Mouse (Mus musculus): Measurements from ENCODE around the gene Gstp1.
"Not testable (repeated sequence)": the region's sequence is repeated elsewhere in the genome, so short reads cannot be mapped to it uniquely, and the experiment has no call there.

DNA sequence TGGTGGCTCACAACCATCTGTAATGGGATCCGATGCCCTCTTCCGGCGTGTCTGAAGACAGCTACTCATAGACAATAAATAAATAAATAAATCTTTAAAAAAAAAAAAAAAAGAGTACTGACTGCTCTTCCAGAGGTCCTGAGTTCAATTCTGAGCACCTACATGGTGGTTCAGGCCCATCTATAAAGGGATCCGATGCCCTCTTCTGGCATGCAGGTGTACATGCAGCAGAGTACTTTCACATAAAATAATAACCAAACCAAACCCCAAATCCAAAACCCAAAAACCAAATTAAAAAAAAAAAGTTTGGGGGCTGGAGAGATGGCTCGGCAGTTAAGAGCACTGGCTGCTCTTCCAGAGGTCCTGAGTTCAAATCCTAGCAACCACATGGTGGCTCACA is 11.3 kb upstream of the Gstp1 start:
- not testable (repeated sequence) for TF ChIP-seq CTCF (IDR thresholded peaks at IDR 0.05; ENCODE audit: control insufficient read depth, insufficient read depth, insufficient read length); USF1 (IDR thresholded peaks at IDR 0.05; ENCODE audit: low read depth); MYOG (IDR thresholded peaks at IDR 0.05; ENCODE audit: control insufficient read depth, extremely low read depth, insufficient read length)
